Mouse (Mus musculus) gastrocnemius, postnatal 14 days (tissue): ENCODE measurements around the gene Gcdh. TPM values are rescaled to one million over a fixed set of nuclear protein-coding genes. Genes with fewer than 3 reads are reported as not detected.
A peak's percentile ranks its signal among the peaks of the same experiment; 100 is the strongest.

ENCODE experiments used
- DNase-seq: peaks from one replicate; pipeline ENCODE4 v3.0.0; 2021; ENCODE audit warnings: mixed read lengths
- intact Hi-C: fragments of 180-260 bp; cut with DNase I; formaldehyde crosslinking; loops from one replicate; pipeline ENCODE4 v1.15.1; 2025; ENCODE audit warnings: low total_unique reads
- long read RNA-seq, 2 experiments: library from polyadenylated mRNA; stranded (forward); transcript quantifications; one replicate each; pipeline ENCODE4 v2.0.0; 2021
- total RNA-seq, 2 experiments: library from RNA; stranded (reverse); gene quantifications; 2 replicates each; pipeline ENCODE4 v1.2.3; 2021

The Gcdh gene
- 10 to 100 TPM; 23.3 to 30.0 TPM for total RNA-seq
- long read RNA-seq, experiment 1, transcript Gcdh-202 (12 exons, 2,114 nt), result major isoform, 29 of 45 reads
- long read RNA-seq, experiment 1, transcript Gcdh-201 (11 exons, 2,167 nt), result minor isoform, 11 of 45 reads
- long read RNA-seq, experiment 1, partial matches to known transcripts, result 1 of 45 reads
- long read RNA-seq, experiment 1, other reads (novel, unspliced or antisense), result 4 of 45 reads
- long read RNA-seq, experiment 2, transcript Gcdh-202 (12 exons, 2,114 nt), result major isoform, 33 of 49 reads
- long read RNA-seq, experiment 2, transcript Gcdh-201 (11 exons, 2,167 nt), result minor isoform, 9 of 49 reads
- long read RNA-seq, experiment 2, partial matches to known transcripts, result 6 of 49 reads
- long read RNA-seq, experiment 2, other reads (novel, unspliced or antisense), result 1 of 49 reads

DNA sequence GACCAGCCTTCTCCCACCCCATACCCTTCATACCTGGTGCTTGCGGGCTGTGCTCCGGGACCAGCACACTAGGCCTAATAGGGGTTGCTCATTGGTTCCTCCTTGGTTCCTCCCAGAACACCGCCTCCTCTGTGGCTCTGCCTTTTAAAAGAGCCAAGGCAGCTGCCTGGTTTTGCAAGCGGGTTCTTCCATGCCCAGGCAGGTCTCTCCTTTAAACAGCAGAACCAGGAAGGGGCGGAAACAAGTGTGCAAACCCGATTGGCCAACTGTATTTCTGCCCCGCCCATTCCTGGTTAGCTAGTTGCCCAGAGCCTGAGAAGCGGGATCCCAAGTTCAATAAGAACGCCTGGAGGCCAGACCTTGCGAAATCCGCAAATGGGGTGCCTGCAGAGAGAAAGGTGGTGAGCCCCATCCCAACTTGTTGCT is at the start of gene Gcdh:
Gcdh (minus strand) TSS at position 213 of the 426 bp plus-strand sequence.
- intact Hi-C loops, result loop anchor here (5.0 kb wide), 1 partner anchor 41 kb away; no protein-coding TSS in a partner anchor

DNA sequence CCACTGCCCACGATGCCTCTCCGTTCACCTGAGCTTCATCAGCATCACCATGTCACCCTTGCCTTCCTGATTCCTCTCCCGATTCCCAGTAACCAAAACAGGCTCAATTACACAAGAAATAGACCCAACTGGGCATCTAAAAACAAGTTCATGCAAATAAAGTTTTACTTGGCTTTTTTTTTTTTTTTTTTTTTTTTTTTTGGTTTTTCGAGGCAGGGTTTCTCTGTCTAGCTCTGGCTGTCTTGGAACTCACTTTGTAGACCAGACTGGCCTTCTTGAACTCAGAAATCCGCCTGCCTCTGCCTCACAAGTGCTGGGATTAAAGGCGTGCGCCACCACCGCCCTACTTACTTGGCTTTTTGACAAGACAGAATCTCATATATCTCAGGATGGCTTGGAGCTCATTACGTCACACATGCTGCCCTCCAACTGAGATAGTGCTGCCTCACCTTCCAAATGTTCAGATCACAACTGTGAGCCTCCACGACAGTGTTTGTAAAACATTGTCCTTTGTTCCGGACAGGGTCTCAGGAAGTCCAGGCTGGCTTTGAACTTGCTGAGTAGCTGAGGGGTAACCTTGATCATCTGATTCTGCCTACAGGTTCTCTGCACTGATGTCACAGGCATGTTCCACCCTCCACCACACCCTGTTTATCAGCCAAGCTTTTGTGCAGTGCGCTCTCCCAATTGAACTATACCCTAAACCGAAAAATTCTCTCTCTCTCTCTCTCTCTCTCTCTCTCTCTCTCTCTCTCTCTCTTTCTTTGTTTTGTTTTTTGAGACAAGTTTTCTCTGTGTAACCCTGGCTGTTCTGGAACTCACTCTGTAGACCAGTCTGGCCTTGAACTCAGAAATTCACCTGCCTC is 44.1 kb upstream of the Gcdh start:
- DNase-seq, result no peak
- intact Hi-C loops, result no loop called here

More for the DNA sequence above, at the start of gene Gcdh:
- DNase-seq, result peak; percentile 88

DNA sequence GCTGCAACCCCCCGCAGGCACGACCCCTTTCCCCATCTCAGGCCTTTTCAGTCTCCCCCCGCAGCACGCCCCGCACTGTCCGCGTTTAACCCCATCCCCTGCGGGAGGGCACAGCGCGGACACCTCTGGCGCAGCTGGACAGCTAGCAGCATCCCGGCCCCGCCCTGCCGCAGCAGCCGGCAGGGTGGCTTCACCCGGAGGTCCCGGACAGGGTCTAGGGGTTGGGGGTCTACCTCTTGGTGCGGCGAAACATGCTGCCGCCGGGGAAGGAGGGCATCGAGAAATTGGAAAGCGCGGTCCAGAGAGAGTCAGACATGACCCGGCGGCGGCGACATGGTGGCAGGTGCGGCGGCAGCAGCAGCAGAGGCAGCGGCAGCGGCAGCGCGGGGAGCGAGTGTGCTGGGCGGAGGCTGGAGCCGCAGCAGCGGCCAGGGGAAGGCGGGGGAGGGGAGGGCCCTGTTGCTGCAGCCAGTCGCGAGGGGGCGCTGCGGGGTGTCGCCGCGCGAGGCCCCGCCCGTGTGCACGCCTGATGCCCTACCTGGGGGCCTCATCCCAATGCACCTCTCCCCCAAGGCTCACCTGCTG is 43.3 kb upstream of the Gcdh start, which contains the start of gene Mast1:
Mast1 (minus strand) TSS at position 398 of the 585 bp plus-strand sequence.
- DNase-seq, result peak; percentile 61
- intact Hi-C loops, result no loop called here

DNA sequence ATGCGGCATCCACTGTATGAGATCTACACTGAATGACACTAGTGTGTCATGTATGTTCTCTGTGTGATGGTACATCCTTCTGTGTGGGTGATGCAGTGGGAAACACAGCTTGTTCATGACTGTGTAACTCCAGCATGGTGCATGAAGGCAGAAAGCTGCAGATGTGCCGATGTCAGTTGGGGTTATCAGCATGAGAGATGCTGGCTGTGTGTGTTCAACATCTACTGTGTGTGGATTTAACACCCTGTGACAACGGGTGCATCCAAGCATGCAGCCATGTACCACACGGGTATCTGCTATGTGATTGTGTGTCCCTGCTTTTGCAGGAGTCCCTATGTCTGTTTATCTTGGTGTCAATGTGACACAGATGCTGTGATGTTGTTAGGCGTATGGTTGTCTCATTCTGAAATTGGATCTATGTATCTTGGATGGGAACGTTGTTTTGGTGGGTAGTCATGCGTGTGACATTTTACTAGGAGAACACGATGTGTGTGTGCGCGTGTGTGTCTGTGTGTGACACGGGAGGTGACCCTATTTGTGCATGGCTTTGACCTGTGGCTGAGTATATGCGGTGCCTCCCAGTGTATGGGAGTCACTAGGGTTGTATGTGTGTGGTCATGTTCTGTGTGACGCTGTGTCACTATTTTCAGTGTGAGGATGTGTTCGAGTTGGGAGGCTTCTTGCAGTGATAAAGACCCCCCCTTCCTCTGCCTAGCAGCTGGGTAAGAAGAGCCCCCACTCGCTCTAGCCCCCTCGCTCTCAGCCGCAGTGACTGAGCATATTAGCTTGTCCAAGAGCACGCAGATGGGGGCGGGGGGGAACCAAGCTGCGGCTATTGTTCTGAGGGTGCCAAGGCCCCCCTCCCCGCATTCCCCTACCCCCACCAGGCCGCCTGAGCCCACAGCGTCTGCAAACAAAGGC is 42.6 kb upstream of the Gcdh start:
- intact Hi-C loops, result no loop called here
- no peak for DNase-seq

DNA sequence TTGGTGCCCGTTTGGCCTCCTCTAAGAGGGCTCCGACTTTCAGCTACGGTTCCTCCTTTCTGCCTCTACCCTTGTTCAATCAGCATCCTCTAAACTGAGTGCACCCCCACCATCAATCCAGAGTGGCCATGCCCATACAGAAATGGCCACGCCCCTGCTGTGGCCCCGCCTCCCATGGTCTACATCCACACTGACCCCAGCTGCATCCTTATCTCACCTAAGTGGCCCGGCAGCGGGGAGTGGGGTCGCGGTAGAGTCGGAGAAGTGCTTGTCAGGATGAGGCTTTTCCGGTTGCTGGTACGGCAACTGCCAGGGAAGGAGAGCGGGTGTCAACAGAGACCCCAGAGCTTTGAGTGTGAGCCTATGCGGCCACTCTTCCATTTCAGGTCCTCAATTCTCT is 41.8 kb upstream of the Gcdh start:
- DNase-seq, result no peak
- intact Hi-C loops, result no loop called here

DNA sequence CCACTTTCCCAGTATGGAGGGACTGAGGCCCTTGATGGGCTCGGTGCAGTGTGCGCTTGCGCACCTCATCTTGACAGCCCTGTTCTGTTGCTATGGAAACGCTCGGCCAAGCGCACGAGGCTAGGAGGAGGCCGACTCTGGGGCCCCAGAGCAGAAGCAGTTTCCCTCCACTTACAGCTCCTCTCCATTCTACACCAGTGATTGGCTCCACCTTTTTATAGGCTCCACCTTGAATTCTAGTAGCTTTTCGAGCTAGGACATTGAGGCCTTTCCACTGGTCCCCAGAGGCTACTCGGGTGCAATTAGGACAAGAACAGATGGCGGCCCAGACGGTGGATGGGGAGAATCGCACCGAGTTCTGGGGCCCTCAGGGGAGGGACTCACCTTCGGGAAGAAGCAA is 41.1 kb upstream of the Gcdh start:
- intact Hi-C loops, result no loop called here

DNA sequence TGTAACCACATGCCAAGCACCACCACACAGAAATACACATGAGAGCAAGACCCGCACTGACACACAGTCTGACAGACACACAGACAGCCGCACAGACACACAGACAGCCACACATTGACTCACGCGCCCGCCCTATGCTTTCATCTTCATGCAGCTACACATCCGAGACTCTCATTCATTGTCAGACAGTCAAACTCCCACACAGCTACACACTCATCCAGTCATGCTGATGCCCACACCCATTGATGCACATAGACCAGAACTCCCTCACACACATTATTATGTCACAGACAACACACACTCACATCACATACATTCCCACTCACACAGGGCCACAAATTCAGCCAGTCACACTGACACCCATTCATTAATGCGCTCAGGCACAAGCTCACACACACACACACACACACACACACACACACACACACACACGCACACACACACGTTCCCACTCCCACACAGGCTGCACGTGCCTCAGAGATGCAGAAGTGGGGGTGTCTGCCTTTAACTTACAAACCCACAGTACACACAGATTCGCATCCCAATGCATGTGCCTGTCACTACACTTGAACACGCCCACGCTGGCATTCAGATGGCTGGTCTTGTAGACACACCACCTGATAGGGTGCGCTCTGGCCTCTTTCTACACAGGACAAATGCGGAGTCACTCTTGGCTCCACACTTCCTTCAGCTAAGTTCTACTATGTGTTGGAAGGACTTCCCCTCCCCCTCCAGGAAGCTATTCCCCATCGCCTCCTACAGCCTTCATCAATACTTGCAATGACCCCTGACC is 40.2 kb upstream of the Gcdh start:
- intact Hi-C loops, result no loop called here
- no peak for DNase-seq

More for the DNA sequence above, 41.1 kb upstream of the Gcdh start:
- DNase-seq, result no peak

DNA sequence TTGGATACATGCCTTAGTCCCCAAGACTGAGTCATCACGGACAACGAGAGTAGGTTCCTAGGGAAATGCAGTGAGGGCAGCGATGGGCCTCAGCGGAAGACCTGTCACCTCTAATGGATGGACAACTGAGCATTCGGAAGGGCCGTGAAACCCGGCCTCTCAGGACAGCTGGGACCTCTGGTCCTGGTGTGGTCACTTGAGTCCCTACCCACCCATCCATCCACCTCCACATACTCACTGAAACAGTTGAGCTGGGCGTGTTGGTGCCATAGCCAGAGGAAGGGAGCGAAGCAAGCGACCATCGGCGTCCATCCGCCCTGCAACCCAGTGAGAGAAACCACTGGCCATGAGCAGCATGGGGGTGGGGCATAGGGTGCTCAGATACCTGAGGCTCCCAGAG is 36.9 kb upstream of the Gcdh start:
- intact Hi-C loops, result no loop called here
- DNase-seq, result no peak

DNA sequence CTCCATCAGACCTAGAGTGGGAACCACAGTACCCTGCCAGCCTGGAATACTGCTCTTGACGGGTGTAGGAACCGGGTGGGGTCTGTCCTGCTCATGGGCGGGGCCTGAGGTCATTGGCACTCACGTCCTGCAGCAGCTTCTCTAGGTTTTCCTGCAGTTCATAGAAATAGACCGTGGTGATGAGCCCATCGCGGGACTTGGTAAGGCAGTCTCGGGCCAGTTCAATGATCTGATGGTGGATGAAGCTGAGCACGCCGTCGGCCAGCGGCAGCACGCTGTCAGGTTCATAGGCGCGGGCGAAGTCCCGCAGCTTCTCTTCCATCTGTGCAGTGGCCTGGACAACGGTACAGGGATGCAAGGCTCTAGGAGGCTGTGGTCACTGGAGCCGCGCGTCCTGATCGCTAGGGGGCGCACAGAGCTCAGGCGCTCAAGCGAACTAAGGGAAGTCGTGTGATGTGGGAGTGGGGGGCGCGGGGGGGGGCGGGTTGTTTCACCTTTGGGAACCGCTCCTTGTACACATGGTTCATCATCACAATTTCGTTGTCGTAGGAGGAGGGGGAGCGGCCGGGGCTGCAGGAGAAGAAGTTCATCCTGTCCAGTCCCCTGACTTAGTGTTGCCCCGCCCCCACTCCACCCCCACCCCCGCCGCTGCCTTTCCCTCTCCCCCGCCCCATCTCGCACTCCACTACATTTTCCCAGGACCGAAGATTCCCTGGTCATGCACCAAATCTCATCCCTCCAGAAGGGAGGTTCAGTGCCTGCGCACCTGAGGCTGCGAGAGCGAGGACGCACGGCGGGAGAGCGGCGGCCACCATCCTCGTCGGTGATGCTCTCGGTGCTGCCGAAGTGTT is 35.0 kb upstream of the Gcdh start:
- intact Hi-C loops, result loop anchor here (5.0 kb wide), 1 partner anchor 69 kb away; no protein-coding TSS in a partner anchor
- peak; percentile 64 for DNase-seq

DNA sequence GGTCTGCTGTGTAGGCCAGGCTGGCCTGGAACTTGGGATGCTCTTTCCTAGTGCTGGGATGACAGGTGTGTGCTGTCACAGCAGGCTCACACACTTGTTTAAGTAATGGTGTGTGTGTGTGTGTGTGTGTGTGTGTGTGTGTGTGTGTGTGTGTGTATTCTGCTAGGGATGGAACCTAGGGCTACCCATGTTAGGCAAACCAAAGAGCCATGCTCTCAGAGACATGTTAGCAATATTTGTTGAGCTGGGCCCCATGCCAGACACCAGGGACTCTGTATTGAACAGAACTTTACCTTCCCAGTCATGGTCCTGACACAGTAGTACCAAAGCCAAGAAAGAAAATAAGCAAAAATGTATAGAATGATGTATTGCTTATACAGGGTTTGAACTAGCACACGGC is 33.8 kb upstream of the Gcdh start:
- intact Hi-C loops, result loop anchor here (5.0 kb wide), 1 partner anchor 70 kb away; no protein-coding TSS in a partner anchor
- no peak for DNase-seq

DNA sequence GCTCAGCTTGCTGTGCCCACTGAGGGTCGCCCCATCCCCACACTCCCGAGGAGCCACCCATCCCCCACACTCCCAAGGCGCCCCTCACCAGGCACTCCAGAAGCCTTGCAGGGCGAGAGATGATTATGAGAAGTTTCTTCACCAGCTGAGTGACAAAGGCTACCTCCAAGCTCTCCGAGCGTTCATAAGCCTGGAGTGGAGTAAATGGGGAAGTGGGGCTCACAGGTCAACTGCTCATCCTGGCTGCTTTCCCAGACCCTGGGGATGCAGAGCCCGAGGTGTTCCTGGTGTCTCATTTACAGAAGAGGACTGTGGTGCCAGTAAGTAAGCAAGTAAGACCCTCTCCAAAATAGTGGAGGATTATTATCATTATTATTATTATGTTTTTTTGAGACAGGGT is 31.8 kb upstream of the Gcdh start:
- intact Hi-C loops, result loop anchor here (5.0 kb wide), 1 partner anchor 72 kb away; no protein-coding TSS in a partner anchor
- no peak for DNase-seq

DNA sequence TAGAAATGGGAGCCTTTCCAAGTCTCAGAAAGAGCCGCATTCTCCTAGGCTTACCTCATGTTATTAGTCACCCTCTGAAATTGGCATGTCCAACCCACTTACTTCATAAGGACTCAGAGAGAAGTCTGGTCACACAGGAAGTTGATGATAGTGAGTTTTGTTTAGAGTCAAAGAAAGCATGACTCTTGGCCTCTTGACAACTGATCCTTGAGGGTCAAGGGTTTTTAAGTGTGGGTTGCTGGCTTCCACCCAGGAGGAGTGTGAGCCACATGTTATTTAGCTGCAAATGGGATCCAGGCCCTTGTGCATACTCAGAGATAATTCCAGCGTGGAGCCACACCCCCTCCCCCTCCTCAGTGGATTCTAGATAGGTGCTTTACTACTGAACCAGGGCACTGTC is 27.9 kb upstream of the Gcdh start:
- intact Hi-C loops, result no loop called here
- no peak for DNase-seq

DNA sequence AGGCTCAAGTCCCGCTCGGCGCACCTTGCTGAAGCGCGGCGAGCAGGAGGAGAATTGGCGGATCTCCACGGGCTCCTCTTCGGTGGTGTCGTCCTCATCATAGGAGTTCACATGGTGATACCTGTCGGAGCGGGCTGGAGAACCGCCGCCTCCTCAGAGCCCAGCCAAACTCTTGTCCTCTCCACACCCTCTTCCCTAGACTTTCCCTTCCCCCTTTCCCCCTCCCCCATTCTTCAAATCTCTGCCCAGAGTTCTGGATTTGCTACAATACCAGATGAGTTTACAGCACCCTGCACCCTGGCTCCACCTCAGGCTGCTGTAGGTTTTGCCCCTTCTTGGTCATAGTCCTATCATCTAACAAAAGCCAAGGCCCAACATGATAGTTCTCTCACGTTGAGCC is 24.9 kb upstream of the Gcdh start:
- intact Hi-C loops, result no loop called here
- no peak for DNase-seq

DNA sequence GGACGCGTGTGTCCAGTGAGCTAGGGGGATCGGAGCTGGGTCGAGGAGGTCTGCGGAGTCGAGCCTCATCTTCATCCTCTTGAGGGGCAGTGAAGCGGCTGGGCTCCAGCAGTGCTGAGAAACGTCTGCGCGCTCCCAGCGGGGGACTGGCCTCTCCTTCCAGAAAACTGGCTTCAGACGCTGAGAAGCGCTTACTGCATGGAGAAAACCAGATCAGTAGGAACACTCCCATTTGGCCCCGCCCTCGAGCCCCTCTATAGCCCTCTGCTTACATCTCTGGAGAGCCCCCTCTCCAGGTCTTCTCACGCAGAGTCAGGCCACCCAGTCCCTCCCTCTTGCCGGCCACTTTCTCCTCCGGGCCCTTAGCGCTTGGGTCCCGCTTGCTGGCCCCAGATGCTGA is 24.1 kb upstream of the Gcdh start:
- intact Hi-C loops, result no loop called here
- no peak for DNase-seq

DNA sequence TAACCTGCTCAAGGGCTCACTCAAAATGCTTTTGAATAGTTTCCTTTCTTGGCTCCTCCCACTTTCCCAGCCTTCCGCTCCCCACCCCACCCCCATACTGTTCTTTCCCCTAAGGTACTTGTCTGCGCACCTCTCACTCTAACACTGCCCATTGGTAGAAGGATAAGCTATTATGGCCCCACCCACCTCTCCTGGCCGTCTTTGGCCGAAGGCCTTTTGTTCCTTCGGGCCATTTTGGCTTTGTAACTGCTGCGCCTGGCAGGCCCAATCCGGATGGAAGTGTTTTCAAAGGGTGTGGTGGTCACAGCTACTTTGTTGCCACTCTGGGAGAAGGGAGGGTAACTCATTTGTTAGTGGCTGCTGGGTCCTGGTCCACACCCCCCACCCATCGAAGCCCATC is 21.5 kb upstream of the Gcdh start:
- no peak for DNase-seq
- intact Hi-C loops, result no loop called here

DNA sequence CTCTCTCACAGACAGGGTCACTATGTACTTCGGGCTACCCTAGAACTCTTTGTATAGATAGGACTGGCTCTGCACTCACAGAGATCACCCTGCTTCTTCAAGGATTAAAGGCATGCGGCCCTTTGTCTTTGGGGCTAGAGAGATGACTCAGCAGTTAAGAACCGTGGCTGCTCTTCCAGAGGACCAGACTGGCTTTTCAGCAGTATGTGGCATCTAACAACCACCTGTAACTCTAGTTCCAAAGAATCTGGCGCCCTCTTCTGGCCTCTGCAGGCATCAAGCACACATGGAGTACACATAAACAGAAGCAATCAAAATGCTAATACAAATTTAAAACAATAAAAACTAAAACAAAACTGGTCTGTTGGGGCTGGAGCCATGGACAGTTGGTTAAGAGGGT is 20.2 kb upstream of the Gcdh start:
- DNase-seq, result no peak
- intact Hi-C loops, result no loop called here

DNA sequence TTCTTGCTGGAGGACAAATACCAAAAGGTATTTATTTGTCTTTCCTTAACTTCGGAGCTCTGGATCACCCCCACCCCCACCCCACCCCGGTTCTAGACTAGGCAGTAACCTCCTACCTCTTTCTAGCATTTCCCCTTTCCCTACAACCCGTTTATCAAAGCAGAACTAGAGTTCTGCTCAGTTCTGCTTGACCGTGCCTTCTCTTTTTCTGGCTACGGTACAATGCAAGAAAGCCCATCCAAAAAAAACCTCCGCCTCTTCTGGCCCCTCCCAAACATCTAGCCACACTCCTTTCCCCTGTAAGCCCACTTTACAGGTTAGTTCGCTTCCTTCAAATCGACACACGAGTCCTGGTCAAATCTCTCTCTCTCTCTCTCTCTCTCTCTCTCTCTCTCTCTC is 19.8 kb upstream of the Gcdh start:
- intact Hi-C loops, result no loop called here
- no peak for DNase-seq
